Mouse (Mus musculus): ENCODE measurements around the gene Pkp2. TPM values are rescaled to one million over a fixed set of nuclear protein-coding genes. Genes with fewer than 3 reads are reported as not detected.
"Not testable (repeated sequence)": the region's sequence is repeated elsewhere in the genome, so short reads cannot be mapped to it uniquely, and the experiment has no call there.

Pkp2 gene
- total RNA-seq (2014; rRNA removed) (1.9 and 2.9 TPM in 2 replicates), polyA plus RNA-seq (2015; fragmentation: Nextera tagmentation; extraction: Ambion mirVana) (0.94 and 1.2 TPM in 2 replicates)

DNA sequence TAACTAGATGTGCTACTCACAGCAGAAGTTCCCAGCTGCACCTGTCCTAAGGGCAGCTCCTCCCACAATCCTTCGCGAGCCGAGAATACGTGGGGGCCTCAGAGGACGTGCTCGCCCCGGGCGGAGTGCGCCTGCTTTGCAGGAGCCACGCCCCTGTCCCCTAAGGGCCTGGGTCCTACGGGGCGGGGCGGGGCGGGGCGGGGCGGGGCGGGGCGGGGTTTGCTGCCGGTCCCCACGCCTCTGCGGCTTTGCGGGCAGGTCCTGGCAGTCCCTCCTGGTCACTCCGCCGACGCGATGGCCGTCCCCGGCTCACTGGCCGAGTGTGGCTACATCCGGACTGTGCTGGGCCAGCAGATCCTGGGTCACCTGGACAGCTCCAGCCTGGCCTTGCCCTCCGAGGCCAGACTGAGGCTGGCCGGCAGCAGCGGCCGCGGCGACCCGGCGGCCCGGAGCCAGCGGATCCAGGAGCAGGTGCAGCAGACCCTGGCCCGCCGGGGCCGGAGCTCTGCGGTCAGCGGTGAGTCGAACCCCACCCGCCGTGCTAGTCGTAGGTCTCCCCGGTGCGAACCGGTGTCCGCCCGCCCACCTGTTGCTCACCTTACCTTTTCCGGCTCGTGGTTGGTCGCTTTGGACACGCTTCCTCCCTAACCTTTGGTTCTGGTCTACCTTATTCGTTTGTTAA lies at the start of gene Pkp2:
Gene Pkp2, plus strand, starts transcription at position 240 of the 682 bp plus-strand sequence.
- Histone ChIP-seq H3K27ac (ENCODE audit: low read depth, low read length) (no peak within 1 kb of the TSS), H3K9me3 (ENCODE audit: low read length) (no peaks in the 10 kb centered on the region), H3K36me3 (ENCODE audit: insufficient read depth, low read length) (no peaks in the 10 kb centered on the region), H3K27me3 (ENCODE audit: insufficient read depth, low read length) (peaks cover 11% of the 10 kb centered on the region), H3K9ac (replicated peaks; ENCODE audit: low read length, poor library complexity, severe bottlenecking) (peak within 1 kb of the TSS; percentile 64), H3K4me1 (ENCODE audit: insufficient read depth, low read length) (no peaks in the 10 kb centered on the region), H3K4me3 (ENCODE audit: low read depth, low read length) (peak within 1 kb of the TSS; percentile 77), H3K4me2 (ENCODE audit: low read depth, low read length, poor library complexity, severe bottlenecking) (peak within 1 kb of the TSS; percentile 100)
- WGBS: under 1% methylated on average over 55 of the region's 59 CpGs
- peak; percentile 88 for ATAC-seq (ENCODE audit: low FRiP score)
- peak; percentile 35 for DNase-seq (ENCODE audit: low spot score)
- no peak for TF ChIP-seq CTCF (IDR thresholded peaks at IDR 0.05)

DNA sequence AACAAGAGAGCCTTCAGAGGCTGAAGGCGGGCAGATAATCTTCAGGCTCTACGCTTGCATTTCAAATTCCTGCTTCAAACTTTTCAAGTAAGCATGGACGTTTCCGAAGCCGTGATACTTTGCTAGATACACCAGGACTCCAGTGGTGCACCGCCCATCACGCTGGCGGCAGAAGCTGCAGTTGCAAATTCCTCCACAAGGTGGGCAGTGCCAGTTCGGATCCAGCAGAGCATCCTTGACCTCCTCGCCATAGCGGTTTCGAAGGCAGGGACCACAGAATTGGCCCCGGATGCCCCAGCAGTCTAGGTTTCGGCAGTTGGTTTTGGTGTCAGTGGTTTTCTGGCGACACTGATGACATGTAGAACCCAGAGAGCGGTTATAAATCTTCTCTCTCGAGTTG lies 15.7 kb upstream of the Pkp2 start:
- no peaks in the 10 kb centered on the region for H3K27me3 ChIP-seq (ENCODE audit: insufficient read depth, low read length)
- no peaks in the 10 kb centered on the region for H3K4me1 ChIP-seq (ENCODE audit: insufficient read depth, low read length)
- 74% methylated on average over 17 of the region's 17 CpGs for WGBS
- no peak for TF ChIP-seq CTCF (IDR thresholded peaks at IDR 0.05)
- no peak overlapping the region for H3K9ac ChIP-seq (replicated peaks; ENCODE audit: low read length, poor library complexity, severe bottlenecking)
- ATAC-seq (ENCODE audit: low FRiP score) (no peak), DNase-seq (ENCODE audit: low spot score) (no peak)
- H3K27ac ChIP-seq (ENCODE audit: low read depth, low read length): no peak overlapping the region
- H3K36me3 ChIP-seq (ENCODE audit: insufficient read depth, low read length): no peaks in the 10 kb centered on the region
- no peaks in the 10 kb centered on the region for H3K9me3 ChIP-seq (ENCODE audit: low read length)
- H3K4me3 ChIP-seq (ENCODE audit: low read depth, low read length): no peak overlapping the region
- H3K4me2 ChIP-seq (ENCODE audit: low read depth, low read length, poor library complexity, severe bottlenecking): no peak overlapping the region

DNA sequence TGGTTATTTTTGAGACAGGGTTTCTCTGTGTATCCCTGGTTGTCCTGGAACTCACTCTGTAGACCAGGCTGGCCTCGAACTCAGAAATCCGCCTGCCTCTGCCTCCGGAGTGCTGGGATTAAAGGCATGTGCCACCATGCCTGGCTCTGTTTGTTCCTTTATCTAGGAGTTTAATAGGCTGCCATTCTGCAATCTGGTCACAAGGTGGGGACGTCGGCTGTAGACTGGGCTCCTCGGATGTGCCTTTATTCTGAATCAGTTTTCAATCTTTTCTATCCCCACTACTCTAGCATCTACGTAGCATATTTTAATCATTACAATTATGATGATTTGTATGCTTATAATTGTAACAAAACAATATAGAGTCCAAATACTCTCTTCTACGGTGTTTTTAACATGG lies 11.1 kb upstream of the Pkp2 start:
- H3K27ac ChIP-seq (ENCODE audit: low read depth, low read length); H3K4me2 ChIP-seq (ENCODE audit: low read depth, low read length, poor library complexity, severe bottlenecking); H3K4me3 ChIP-seq (ENCODE audit: low read depth, low read length); H3K27me3 ChIP-seq (ENCODE audit: insufficient read depth, low read length); H3K9me3 ChIP-seq (ENCODE audit: low read length); H3K36me3 ChIP-seq (ENCODE audit: insufficient read depth, low read length); H3K9ac ChIP-seq (replicated peaks; ENCODE audit: low read length, poor library complexity, severe bottlenecking); H3K4me1 ChIP-seq (ENCODE audit: insufficient read depth, low read length): not testable (repeated sequence)
- DNase-seq (ENCODE audit: low spot score) (peak; percentile 67), ATAC-seq (ENCODE audit: low FRiP score) (peak; percentile 65; the same call in 1 of the 2 replicates)
- peak; percentile 73 for TF ChIP-seq CTCF (IDR thresholded peaks at IDR 0.05)
- WGBS: 46% methylated on average over 8 of the region's 8 CpGs

DNA sequence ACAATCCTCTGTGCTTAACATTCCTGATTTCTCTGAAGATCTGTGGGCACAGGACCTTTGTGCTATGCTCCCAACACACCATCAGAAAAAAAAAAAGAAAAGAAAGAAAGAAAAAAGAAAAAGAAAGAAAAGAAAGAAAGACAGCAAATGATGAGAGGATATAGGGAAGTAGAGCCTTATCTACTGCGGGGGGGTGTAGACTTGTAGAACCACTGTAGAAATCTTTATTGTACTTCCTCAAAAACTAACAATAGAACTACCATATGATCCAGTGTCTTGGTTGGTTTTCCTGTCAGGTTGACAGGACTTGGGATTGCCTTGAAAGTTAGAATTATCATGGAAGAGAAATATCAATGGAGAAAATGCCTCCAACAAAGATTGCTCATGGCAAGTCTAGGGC lies 8.5 kb upstream of the Pkp2 start:
- TF ChIP-seq CTCF (IDR thresholded peaks at IDR 0.05): no peak
- H3K4me2 ChIP-seq (ENCODE audit: low read depth, low read length, poor library complexity, severe bottlenecking): no peak overlapping the region
- 90% methylated on average over 1 of the region's 1 CpGs for WGBS

DNA sequence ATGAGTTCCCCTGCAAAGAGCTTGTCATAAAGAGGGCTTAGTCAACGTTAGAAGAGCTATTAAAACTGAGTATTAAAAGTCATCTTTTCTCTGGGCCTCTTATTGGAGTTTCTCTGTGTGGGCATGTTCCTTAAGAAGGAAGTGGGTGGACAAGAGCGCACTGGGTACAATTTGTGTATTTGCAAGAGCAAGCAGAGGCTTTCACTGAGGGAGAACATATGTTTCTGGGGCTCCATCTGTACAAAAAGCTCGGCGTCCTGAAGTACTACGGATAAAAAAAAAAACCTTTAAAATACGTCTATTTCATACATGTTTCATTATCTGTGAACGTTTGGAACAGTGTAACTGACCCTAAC lies 417 bp upstream of the Pkp2 start:
- no peak for DNase-seq (ENCODE audit: low spot score)
- no peak for ATAC-seq (ENCODE audit: low FRiP score)
- H3K4me3 ChIP-seq (ENCODE audit: low read depth, low read length): peak overlapping the region; percentile 77
- peaks cover 11% of the 10 kb centered on the region for H3K27me3 ChIP-seq (ENCODE audit: insufficient read depth, low read length)
- no peaks in the 10 kb centered on the region for H3K4me1 ChIP-seq (ENCODE audit: insufficient read depth, low read length)
- no peaks in the 10 kb centered on the region for H3K36me3 ChIP-seq (ENCODE audit: insufficient read depth, low read length)
- no peak overlapping the region for H3K27ac ChIP-seq (ENCODE audit: low read depth, low read length)
- no peak for TF ChIP-seq CTCF (IDR thresholded peaks at IDR 0.05)
- H3K9ac ChIP-seq (replicated peaks; ENCODE audit: low read length, poor library complexity, severe bottlenecking): no peak overlapping the region
- peak overlapping the region; percentile 100 for H3K4me2 ChIP-seq (ENCODE audit: low read depth, low read length, poor library complexity, severe bottlenecking)
- no peaks in the 10 kb centered on the region for H3K9me3 ChIP-seq (ENCODE audit: low read length)
- WGBS: 20% methylated on average over 7 of the region's 7 CpGs

More for the DNA sequence above, 8.5 kb upstream of the Pkp2 start:
- no peaks in the 10 kb centered on the region for H3K4me1 ChIP-seq (ENCODE audit: insufficient read depth, low read length)
- H3K27ac ChIP-seq (ENCODE audit: low read depth, low read length): no peak overlapping the region
- no peak for DNase-seq (ENCODE audit: low spot score)
- H3K9ac ChIP-seq (replicated peaks; ENCODE audit: low read length, poor library complexity, severe bottlenecking): no peak overlapping the region
- no peak overlapping the region for H3K4me3 ChIP-seq (ENCODE audit: low read depth, low read length)
- no peak for ATAC-seq (ENCODE audit: low FRiP score)
- H3K27me3 ChIP-seq (ENCODE audit: insufficient read depth, low read length): no peaks in the 10 kb centered on the region
- no peaks in the 10 kb centered on the region for H3K36me3 ChIP-seq (ENCODE audit: insufficient read depth, low read length)
- no peaks in the 10 kb centered on the region for H3K9me3 ChIP-seq (ENCODE audit: low read length)

DNA sequence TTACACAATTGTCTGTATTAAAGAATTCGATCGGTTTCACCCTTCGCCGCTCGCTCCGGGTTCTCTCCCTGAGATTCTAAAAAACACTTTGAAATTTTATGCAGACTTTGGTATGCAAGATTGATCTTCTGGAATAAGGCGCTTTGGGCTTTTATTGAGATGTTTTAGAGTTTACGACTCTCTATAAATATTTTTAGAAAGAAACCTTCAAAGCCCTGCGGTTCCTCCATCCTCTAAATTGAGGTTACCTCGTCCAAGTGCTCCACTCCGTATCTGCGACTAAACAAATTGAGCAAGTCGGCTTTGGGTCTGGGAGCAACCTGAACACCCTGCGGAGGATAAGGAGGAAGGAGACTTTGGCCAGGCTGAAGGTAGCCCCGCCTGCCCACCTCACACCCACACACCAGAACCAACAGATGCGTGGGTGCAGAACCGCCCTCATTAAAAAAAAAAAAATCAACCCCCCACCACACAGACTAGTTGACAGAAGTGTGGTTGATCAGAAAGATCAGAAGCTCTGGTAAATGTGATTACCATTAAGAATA lies 715 bp downstream of the Pkp2 start:
- Histone ChIP-seq H3K36me3 (ENCODE audit: insufficient read depth, low read length) (no peaks in the 10 kb centered on the region), H3K4me1 (ENCODE audit: insufficient read depth, low read length) (no peaks in the 10 kb centered on the region), H3K27me3 (ENCODE audit: insufficient read depth, low read length) (peaks cover 11% of the 10 kb centered on the region), H3K4me2 (ENCODE audit: low read depth, low read length, poor library complexity, severe bottlenecking) (peak overlapping the region; percentile 100), H3K4me3 (ENCODE audit: low read depth, low read length) (peak overlapping the region; percentile 77), H3K27ac (ENCODE audit: low read depth, low read length) (no peak overlapping the region), H3K9ac (replicated peaks; ENCODE audit: low read length, poor library complexity, severe bottlenecking) (peak overlapping the region; percentile 64), H3K9me3 (ENCODE audit: low read length) (no peaks in the 10 kb centered on the region)
- no peak for TF ChIP-seq CTCF (IDR thresholded peaks at IDR 0.05)
- DNase-seq (ENCODE audit: low spot score) (no peak), ATAC-seq (ENCODE audit: low FRiP score) (no peak)
- WGBS: 2% methylated on average over 17 of the region's 17 CpGs

Data from midbrain, postnatal 0 days (tissue).